Mouse (Mus musculus) liver, embryonic 14.5 days (tissue): ENCODE measurements around the gene Prm2.

Experiments used
- CTCF ChIP-seq: IDR thresholded peaks from 2 replicates; pipeline ENCODE4 v1.5.1; 2016; ENCODE audit warnings: antibody characterized with exemption, low read depth, control low read depth
- EP300 ChIP-seq: IDR thresholded peaks from 2 replicates; pipeline ENCODE4 v1.6.1; 2016; ENCODE audit warnings: antibody characterized with exemption, low read depth

DNA sequence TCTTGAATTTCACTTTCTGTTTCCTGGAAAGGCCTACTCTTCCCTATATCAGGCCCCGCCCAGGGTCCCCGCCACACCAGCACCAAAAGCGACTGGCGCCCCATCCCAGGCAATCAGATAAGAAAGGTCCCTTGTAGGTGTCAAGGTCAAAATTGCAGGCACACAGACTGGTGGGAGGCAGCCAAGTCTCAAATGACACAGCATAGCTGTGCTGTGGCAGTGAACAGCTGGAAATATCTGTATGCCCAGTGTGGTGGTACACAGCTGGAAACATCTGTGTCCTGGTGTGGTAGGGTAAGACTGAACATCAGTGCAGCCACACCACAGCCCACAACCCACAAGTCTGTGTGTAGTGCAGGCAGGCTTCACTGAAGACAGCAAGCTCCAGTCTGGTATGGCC is 18.9 kb upstream of the Prm2 start:
- TF ChIP-seq CTCF (no peak), EP300 (no peak)
